Mouse (Mus musculus) adrenal gland, postnatal 25 days (tissue): ENCODE results near the gene Ero1lb. TPM values are rescaled to one million over a fixed set of nuclear protein-coding genes. Genes with fewer than 3 reads are reported as not detected.

ENCODE experiments used
- total RNA-seq: library from RNA; stranded (reverse); gene quantifications from 2 replicates; pipeline ENCODE4 v1.2.3, GENCODE M21; 2021

Gene Ero1lb
- total RNA-seq, 1 experiment from 2014 or later, result 22.9 TPM

Other genes starting within 250 kb of the Ero1lb start
- gene Actn2, start 225.1 kb upstream of the Ero1lb start, total RNA-seq, result 0.24 TPM in 1 of 2 replicates, not detected in the other
- gene Heatr1, start 170.8 kb upstream of the Ero1lb start, total RNA-seq, result 30.5 and 40.0 TPM in 2 replicates
- gene Lgals8, start 100.9 kb upstream of the Ero1lb start, total RNA-seq, result 72.0 and 104 TPM in 2 replicates
- gene Edaradd, start 45.4 kb upstream of the Ero1lb start, total RNA-seq, result 0.14 and 0.18 TPM in 2 replicates
- gene Prl2c3, start 234.2 kb downstream of the Ero1lb start, total RNA-seq, result not detected in 2 replicates